Mouse (Mus musculus) lung, postnatal 0 days (tissue): Measurements from ENCODE around the gene Hoxb4. TPM values are rescaled to one million over a fixed set of nuclear protein-coding genes. Genes with fewer than 3 reads are reported as not detected.

Source experiments
- ATAC-seq: fragments of 200-750 bp; cut with Nextera tagmentation; 2 replicates; pipeline ENCODE4 v1.8.0; 2017; ENCODE audit warnings: moderate library complexity
- DNase-seq: peaks from one replicate; pipeline ENCODE4 v3.0.0-alpha.2; 2016; ENCODE audit warnings: low spot score
- H3K27ac ChIP-seq: fragments of 300-500 bp; sonication (generic); 2 replicates; pipeline ENCODE4 v1.5.1; 2014; ENCODE audit warnings: antibody characterized with exemption, mild to moderate bottlenecking, low read length, mixed read lengths
- H3K27me3 ChIP-seq: fragments of 300-500 bp; sonication (generic); replicated peaks from 2 replicates; pipeline ENCODE4 v1.6.1; 2014; ENCODE audit warnings: low read length, mixed read lengths; ENCODE audit not compliant: insufficient read depth
- H3K36me3 ChIP-seq: fragments of 300-500 bp; sonication (generic); 2 replicates; pipeline ENCODE4 v1.6.1; 2014; ENCODE audit warnings: low read length, mixed read lengths; ENCODE audit not compliant: insufficient read depth
- H3K4me1 ChIP-seq: fragments of 300-500 bp; sonication (generic); 2 replicates; pipeline ENCODE4 v1.6.1; 2014; ENCODE audit warnings: antibody characterized with exemption, low read depth, low read length, mixed read lengths; ENCODE audit not compliant: insufficient read depth
- H3K4me2 ChIP-seq: fragments of 300-500 bp; sonication (generic); replicated peaks from 2 replicates; pipeline ENCODE4 v1.6.1; 2014; ENCODE audit warnings: low read depth, mild to moderate bottlenecking, low read length, moderate library complexity, mixed read lengths
- H3K4me3 ChIP-seq: fragments of 300-500 bp; sonication (generic); 2 replicates; pipeline ENCODE4 v1.5.1; 2014; ENCODE audit warnings: low read depth, low read length
- H3K9ac ChIP-seq: fragments of 300-500 bp; sonication (generic); replicated peaks from 2 replicates; pipeline ENCODE4 v1.6.1; 2014; ENCODE audit warnings: low read depth, mild to moderate bottlenecking
- H3K9me3 ChIP-seq: fragments of 300-500 bp; sonication (generic); 2 replicates; pipeline ENCODE4 v1.6.1; 2016; ENCODE audit warnings: low read length, mixed read lengths
- CTCF ChIP-seq: IDR thresholded peaks from 2 replicates; pipeline ENCODE4 v1.5.1; 2016; ENCODE audit warnings: antibody characterized with exemption, mild to moderate bottlenecking
- EP300 ChIP-seq: IDR thresholded peaks from 2 replicates; pipeline ENCODE4 v1.6.1; 2016; ENCODE audit warnings: antibody characterized with exemption, mild to moderate bottlenecking, control low read depth
- WGBS: fragments of 180-500 bp; shearing (Covaris S2); extraction: QIAGEN DNeasy Blood & Tissue Kit; methylation state at CpG from one replicate; pipeline ENCODE4 v1.1.7; 2014; 5-methylcytosine and 5-hydroxymethylcytosine counted together
- polyA plus RNA-seq: library from polyadenylated mRNA; unstranded; fragments of >200 nt; fragmentation: Nextera tagmentation; extraction: Ambion mirVana; gene quantifications from 2 replicates; pipeline ENCODE4 v1.2.1, GENCODE M21; 2015

The Hoxb4 gene
- polyA plus RNA-seq, 1 experiment from 2014 or later: 2.6 TPM

- Histone ChIP-seq H3K9ac (no peak overlapping the region), H3K4me3 (peak overlapping the region; percentile 57; the same call in 1 of the 2 replicates), H3K9me3 (no peaks in the 10 kb centered on the region), H3K27me3 (peaks cover 37% of the 10 kb centered on the region), H3K4me2 (peak overlapping the region; percentile 73), H3K36me3 (no peaks in the 10 kb centered on the region), H3K4me1 (no peaks in the 10 kb centered on the region), H3K27ac (no peak overlapping the region)
- ATAC-seq (no peak), DNase-seq (no peak)
- TF ChIP-seq CTCF (no peak), EP300 (no peak)
- WGBS: 20% methylated on average over 23 of the region's 23 CpGs
Observed at GRCm38 (mm10) chr11:96302381-96303150, 15.5 kb upstream of the Hoxb4 start.

GRCm38 (mm10) chr11:96303151-96304099, 14.6 kb upstream of the Hoxb4 start, which contains the start of gene Hoxb5:
Hoxb5 (plus strand) TSS chr11:96303336.
- WGBS: under 1% methylated on average over 69 of the region's 69 CpGs
- H3K4me3 ChIP-seq: peak within 1 kb of the TSS; percentile 57
- no peak; the same call in 1 of the 2 replicates for TF ChIP-seq EP300
- peak; percentile 93 for TF ChIP-seq CTCF
- H3K4me1 ChIP-seq: no peaks in the 10 kb centered on the region
- peak within 1 kb of the TSS; percentile 94 for H3K27ac ChIP-seq
- peak within 1 kb of the TSS; percentile 82 for H3K9ac ChIP-seq
- no peaks in the 10 kb centered on the region for H3K36me3 ChIP-seq
- H3K9me3 ChIP-seq: no peaks in the 10 kb centered on the region
- DNase-seq (peak; percentile 96), ATAC-seq (peak; percentile 71)
- H3K4me2 ChIP-seq: peak within 1 kb of the TSS; percentile 73
- peaks cover 32% of the 10 kb centered on the region for H3K27me3 ChIP-seq

GRCm38 (mm10) chr11:96304381-96305195, 13.5 kb upstream of the Hoxb4 start:
- Histone ChIP-seq H3K27ac (peak overlapping the region; percentile 94), H3K4me2 (peak overlapping the region; percentile 73), H3K4me3 (peak overlapping the region; percentile 57), H3K27me3 (peaks cover 29% of the 10 kb centered on the region), H3K9me3 (no peaks in the 10 kb centered on the region), H3K9ac (peak overlapping the region; percentile 82), H3K4me1 (peaks cover 6% of the 10 kb centered on the region; the same call in 1 of the 2 replicates), H3K36me3 (no peaks in the 10 kb centered on the region)
- DNase-seq (peak; percentile 58), ATAC-seq (peak; percentile 34)
- WGBS: 3% methylated on average over 35 of the region's 38 CpGs
- no peak for TF ChIP-seq EP300
- TF ChIP-seq CTCF: no peak

- peak overlapping the region; percentile 82 for H3K9ac ChIP-seq
- H3K4me1 ChIP-seq: peaks cover 11% of the 10 kb centered on the region; the same call in 1 of the 2 replicates
- 49% methylated on average over 6 of the region's 6 CpGs for WGBS
Observed at GRCm38 (mm10) chr11:96305505-96306182, 12.4 kb upstream of the Hoxb4 start.

GRCm38 (mm10) chr11:96306183-96306907, 11.7 kb upstream of the Hoxb4 start:
- H3K27ac ChIP-seq: peak overlapping the region; percentile 94

More at GRCm38 (mm10) chr11:96305505-96306182, 12.4 kb upstream of the Hoxb4 start:
- DNase-seq: peak; percentile 42
- Histone ChIP-seq H3K36me3 (no peaks in the 10 kb centered on the region), H3K27ac (peak overlapping the region; percentile 94), H3K4me3 (peak overlapping the region; percentile 57; the same call in 1 of the 2 replicates), H3K27me3 (peaks cover 20% of the 10 kb centered on the region), H3K9me3 (no peaks in the 10 kb centered on the region), H3K4me2 (peak overlapping the region; percentile 73)
- no peak for ATAC-seq
- TF ChIP-seq CTCF: no peak
- TF ChIP-seq EP300: no peak

More at GRCm38 (mm10) chr11:96306183-96306907, 11.7 kb upstream of the Hoxb4 start:
- Histone ChIP-seq H3K9ac (peak overlapping the region; percentile 26), H3K4me1 (peaks cover 11% of the 10 kb centered on the region; the same call in 1 of the 2 replicates), H3K4me3 (peak overlapping the region; percentile 12; the same call in 1 of the 2 replicates), H3K27me3 (peaks cover 15% of the 10 kb centered on the region; the same call in 1 of the 2 replicates), H3K4me2 (peak overlapping the region; percentile 73), H3K36me3 (no peaks in the 10 kb centered on the region), H3K9me3 (no peaks in the 10 kb centered on the region)
- TF ChIP-seq CTCF: no peak
- no peak for TF ChIP-seq EP300
- WGBS: 35% methylated on average over 7 of the region's 7 CpGs
- no peak for ATAC-seq
- DNase-seq: peak; percentile 13
